Mouse (Mus musculus) spleen, embryonic (tissue): ENCODE results near the gene Gm20821.
"Not testable (repeated sequence)": the region's sequence is repeated elsewhere in the genome, so short reads cannot be mapped to it uniquely, and the experiment has no call there.

Source experiments
- CTCF ChIA-PET: fragments of 350-600 bp; sonication (Branson Sonifier 250); formaldehyde crosslinking; loops from one replicate; lab custom pipeline; 2022; lab: Charles Lee

Gene Gm20821

DNA sequence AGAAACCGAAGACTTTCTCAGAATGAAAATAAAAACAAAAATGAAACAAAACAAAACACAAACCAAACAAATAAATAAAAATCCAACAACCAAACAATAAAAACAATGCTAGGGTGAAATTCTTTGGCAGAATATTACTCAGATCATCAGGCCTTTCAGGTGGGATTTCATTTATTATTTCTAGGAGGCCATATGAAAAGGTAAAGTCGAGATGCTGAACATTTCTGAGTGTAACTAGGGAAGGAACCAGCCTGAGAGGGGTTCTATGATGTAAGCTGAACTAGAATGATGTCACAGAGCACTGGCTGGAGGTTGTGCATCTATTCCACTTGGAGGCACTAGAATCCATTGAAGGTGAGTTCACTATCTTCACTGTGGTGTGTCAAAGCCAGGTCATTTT is at the start of gene Gm20821:
Gene Gm20821 (plus strand): TSS at position 301 of the 400 bp plus-strand sequence.
- CTCF ChIA-PET = not testable (repeated sequence)
